ENCODE assay signal across 24 mouse cellular contexts in the genomic region with DNA sequence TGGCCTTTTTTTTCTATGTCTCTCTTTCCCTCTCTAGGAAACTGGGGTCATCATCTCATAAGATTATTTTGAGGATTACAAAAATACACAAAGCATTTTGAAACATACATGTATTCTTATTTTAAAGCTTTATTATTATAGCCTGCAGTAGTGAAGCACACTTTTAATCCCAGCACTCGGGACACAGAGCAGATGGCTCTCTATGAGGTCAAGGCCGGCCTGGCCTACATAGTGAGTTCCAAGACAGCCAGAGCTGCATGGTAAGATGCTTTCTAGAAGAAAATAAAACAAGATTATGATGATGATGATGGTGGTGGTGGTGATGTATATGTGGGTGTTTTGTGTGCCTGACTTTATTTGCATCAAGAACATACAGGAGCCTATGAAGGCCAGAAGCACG.
"Had no signal": no experiment of that assay in that cellular context is flagged by ENCODE, and none has a peak within 500 bp of the region (broad histone marks: within the 10 kb centered on the region; RNA-seq: fewer than 3 reads in every experiment).

No protein-coding gene starts in this region.

- H3K4me3 ChIP-seq: heart, embryonic 10.5 days; heart, embryonic 12.5 days; hindbrain, embryonic 10.5 days; hindbrain, embryonic 12.5 days; intestine, embryonic 15.5 days; layer of hippocampus, adult 2 months; left cerebral cortex, adult 2 months; limb, embryonic 10.5 days; limb, embryonic 12.5 days; liver, embryonic 13.5 days; liver, embryonic 15.5 days had no signal

- H3K27me3 ChIP-seq: heart, embryonic 12.5 days; hindbrain, embryonic 12.5 days; intestine, embryonic 15.5 days; limb, embryonic 12.5 days; liver, embryonic 13.5 days; liver, embryonic 15.5 days had no signal

- H3K27ac ChIP-seq: heart, embryonic 10.5 days; hindbrain, embryonic 10.5 days; hindbrain, embryonic 12.5 days; hindbrain, embryonic 14.5 days; intestine, embryonic 15.5 days; layer of hippocampus, adult 2 months; left cerebral cortex, adult 2 months; limb, embryonic 10.5 days; limb, embryonic 12.5 days; liver, embryonic 13.5 days; liver, embryonic 15.5 days had no signal

- H3K4me1 ChIP-seq: heart, embryonic 10.5 days; heart, embryonic 12.5 days; hindbrain, embryonic 10.5 days; hindbrain, embryonic 12.5 days; intestine, embryonic 15.5 days; limb, embryonic 10.5 days; limb, embryonic 12.5 days; liver, embryonic 13.5 days; liver, embryonic 15.5 days had no signal

- DNase-seq: gastrocnemius, postnatal 10 days; gastrocnemius, postnatal 25 days; heart, adult 18-20 months; heart, postnatal 10 days; heart, postnatal 4 days; kidney, adult 18-20 months; kidney, adult 8-10 months; kidney, postnatal 10 days; kidney, postnatal 25 days; kidney, postnatal 4 days; liver; liver, embryonic 13.5 days; liver, postnatal 0 days had no signal
